Mouse (Mus musculus): ENCODE data around the gene Cpox. TPM values are rescaled to one million over a fixed set of nuclear protein-coding genes. Genes with fewer than 3 reads are reported as not detected.
A peak's percentile ranks its signal among the peaks of the same experiment; 100 is the strongest.
"Not testable (repeated sequence)": the region's sequence is repeated elsewhere in the genome, so short reads cannot be mapped to it uniquely, and the experiment has no call there.

Gene Cpox
- polyA plus RNA-seq, 1 experiment from 2014 or later = 42.3 TPM

- no peak overlapping the region for H3K27ac ChIP-seq (replicated peaks)
- H3K36me3 ChIP-seq (ENCODE audit: control insufficient read depth, insufficient read depth, low read length) = no peaks in the 10 kb centered on the region
- H3K4me3 ChIP-seq (ENCODE audit: low read depth, low read length) = no peak overlapping the region
- no peaks in the 10 kb centered on the region for H3K27me3 ChIP-seq (ENCODE audit: control insufficient read depth, insufficient read depth, low read length)
- H3K9me3 ChIP-seq (ENCODE audit: control insufficient read depth, low read length) = no peaks in the 10 kb centered on the region
- WGBS = 33% methylated on average over 5 of the region's 5 CpGs
- TF ChIP-seq EP300 (optimal IDR thresholded peaks at IDR 0.05) (no peak), CTCF (IDR thresholded peaks at IDR 0.05; ENCODE audit: low read depth) (peak; percentile 78)
- H3K4me2 ChIP-seq (replicated peaks; ENCODE audit: low read depth) = no peak overlapping the region
- DNase-seq (ENCODE audit: low spot score) (peak; percentile 5), ATAC-seq (ENCODE audit: low FRiP score, low TSS enrichment) (peak; percentile 67)
- H3K9ac ChIP-seq (ENCODE audit: low read length) = no peak overlapping the region
- no peaks in the 10 kb centered on the region for H3K4me1 ChIP-seq (replicated peaks; ENCODE audit: control insufficient read depth, insufficient read depth)
These were observed 7.1 kb upstream of the Cpox start for GRCm38 (mm10) chr16:58663021-58663420.

- DNase-seq (ENCODE audit: low spot score) (peak; percentile 6), ATAC-seq (ENCODE audit: low FRiP score, low TSS enrichment) (no peak)
- no peak overlapping the region for H3K4me2 ChIP-seq (replicated peaks; ENCODE audit: low read depth)
- WGBS = 82% methylated on average over 2 of the region's 2 CpGs
- no peaks in the 10 kb centered on the region for H3K4me1 ChIP-seq (replicated peaks; ENCODE audit: control insufficient read depth, insufficient read depth)
- H3K4me3 ChIP-seq (ENCODE audit: low read depth, low read length) = no peak overlapping the region
- no peaks in the 10 kb centered on the region for H3K36me3 ChIP-seq (ENCODE audit: control insufficient read depth, insufficient read depth, low read length)
- H3K9ac ChIP-seq (ENCODE audit: low read length) = no peak overlapping the region
- TF ChIP-seq EP300 (optimal IDR thresholded peaks at IDR 0.05) = no peak
- no peaks in the 10 kb centered on the region for H3K9me3 ChIP-seq (ENCODE audit: control insufficient read depth, low read length)
- no peaks in the 10 kb centered on the region for H3K27me3 ChIP-seq (ENCODE audit: control insufficient read depth, insufficient read depth, low read length)
- H3K27ac ChIP-seq (replicated peaks) = no peak overlapping the region
These were observed 6.3 kb upstream of the Cpox start for GRCm38 (mm10) chr16:58663816-58664215.

DNA sequence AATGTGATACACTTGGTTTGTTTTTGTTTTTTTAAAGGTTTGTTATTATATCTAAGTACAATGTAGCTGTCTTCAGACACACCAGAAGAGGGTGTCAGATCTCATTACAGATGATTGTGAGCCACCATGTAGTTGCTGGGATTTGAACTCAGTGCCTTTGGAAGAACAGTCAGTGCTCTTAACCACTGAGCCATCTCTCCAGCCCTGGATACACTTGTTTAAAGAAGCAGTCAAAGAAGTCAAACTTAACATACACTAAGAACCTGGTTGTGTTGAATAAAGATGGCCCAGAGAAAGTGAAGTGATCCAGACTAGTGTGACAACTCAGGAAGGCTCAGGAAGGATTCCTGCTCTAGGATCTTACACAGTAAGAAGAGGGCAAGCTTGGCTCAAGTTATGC lies 5.0 kb upstream of the Cpox start:
- not testable (repeated sequence) for H3K4me2 ChIP-seq (replicated peaks; ENCODE audit: low read depth); ATAC-seq (ENCODE audit: low FRiP score, low TSS enrichment)

DNA sequence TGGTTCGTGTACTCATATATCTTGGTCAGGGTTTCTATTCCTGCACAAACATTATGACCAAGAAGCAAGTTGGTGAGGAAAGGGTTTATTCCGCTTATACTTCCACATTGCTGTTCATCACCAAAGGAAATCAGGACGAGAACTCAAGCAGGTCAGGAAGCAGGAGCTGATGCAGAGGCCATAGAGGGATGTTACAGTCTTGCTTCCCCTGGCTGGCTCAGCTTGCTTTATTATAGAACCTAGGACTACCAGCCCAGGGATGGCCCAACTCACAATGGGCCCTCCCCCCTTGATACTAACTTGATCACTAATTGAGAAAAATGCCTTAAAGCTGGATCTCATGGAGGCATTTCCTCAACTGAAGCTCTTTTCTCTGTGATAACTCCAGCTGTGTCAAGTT lies 3.4 kb upstream of the Cpox start:
- H3K36me3 ChIP-seq (ENCODE audit: control insufficient read depth, insufficient read depth, low read length); H3K9me3 ChIP-seq (ENCODE audit: control insufficient read depth, low read length); H3K9ac ChIP-seq (ENCODE audit: low read length); H3K27ac ChIP-seq (replicated peaks); H3K27me3 ChIP-seq (ENCODE audit: control insufficient read depth, insufficient read depth, low read length); ATAC-seq (ENCODE audit: low FRiP score, low TSS enrichment); H3K4me2 ChIP-seq (replicated peaks; ENCODE audit: low read depth); H3K4me3 ChIP-seq (ENCODE audit: low read depth, low read length); H3K4me1 ChIP-seq (replicated peaks; ENCODE audit: control insufficient read depth, insufficient read depth): not testable (repeated sequence)
- DNase-seq (ENCODE audit: low spot score) = peak; percentile 5
- WGBS = 82% methylated on average over 3 of the region's 3 CpGs

More for the DNA sequence above, 5.0 kb upstream of the Cpox start:
- H3K27me3 ChIP-seq (ENCODE audit: control insufficient read depth, insufficient read depth, low read length); H3K9me3 ChIP-seq (ENCODE audit: control insufficient read depth, low read length); H3K4me1 ChIP-seq (replicated peaks; ENCODE audit: control insufficient read depth, insufficient read depth); H3K27ac ChIP-seq (replicated peaks); H3K4me3 ChIP-seq (ENCODE audit: low read depth, low read length); H3K36me3 ChIP-seq (ENCODE audit: control insufficient read depth, insufficient read depth, low read length); DNase-seq (ENCODE audit: low spot score); H3K9ac ChIP-seq (ENCODE audit: low read length): not testable (repeated sequence)

- Histone ChIP-seq H3K4me3 (ENCODE audit: low read depth, low read length) (no peak overlapping the region), H3K9me3 (ENCODE audit: control insufficient read depth, low read length) (no peaks in the 10 kb centered on the region), H3K4me1 (replicated peaks; ENCODE audit: control insufficient read depth, insufficient read depth) (no peaks in the 10 kb centered on the region), H3K27ac (replicated peaks) (no peak overlapping the region), H3K27me3 (ENCODE audit: control insufficient read depth, insufficient read depth, low read length) (no peaks in the 10 kb centered on the region), H3K36me3 (ENCODE audit: control insufficient read depth, insufficient read depth, low read length) (no peaks in the 10 kb centered on the region), H3K9ac (ENCODE audit: low read length) (no peak overlapping the region), H3K4me2 (replicated peaks; ENCODE audit: low read depth) (no peak overlapping the region)
- ATAC-seq (ENCODE audit: low FRiP score, low TSS enrichment) (no peak), DNase-seq (ENCODE audit: low spot score) (peak; percentile 11)
- WGBS = 77% methylated on average over 3 of the region's 3 CpGs
- TF ChIP-seq EP300 (optimal IDR thresholded peaks at IDR 0.05) = no peak
- no peak for TF ChIP-seq CTCF (IDR thresholded peaks at IDR 0.05; ENCODE audit: low read depth)
These were observed 1.5 kb upstream of the Cpox start for GRCm38 (mm10) chr16:58668586-58668985.

DNA sequence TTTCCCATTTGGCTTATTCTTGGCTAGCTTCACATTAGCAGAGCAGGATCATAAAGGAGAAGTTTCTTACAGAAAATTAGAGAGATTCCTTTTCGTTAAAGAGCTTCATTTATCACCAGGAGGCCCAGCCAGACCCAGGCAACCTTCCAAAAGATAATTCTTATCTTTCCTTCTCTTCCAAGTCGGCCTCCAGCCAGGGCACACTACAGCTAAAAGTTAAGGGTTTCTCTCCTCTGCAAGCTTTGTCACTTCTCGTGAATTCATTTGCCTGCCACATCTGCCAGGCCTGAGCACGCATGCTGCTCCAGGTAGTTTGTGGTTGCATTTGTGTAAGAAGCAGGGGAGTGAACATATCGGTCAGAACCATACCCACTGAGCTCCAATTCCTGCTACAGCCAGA lies 828 bp upstream of the Cpox start:
- ATAC-seq (ENCODE audit: low FRiP score, low TSS enrichment) (no peak), DNase-seq (ENCODE audit: low spot score) (peak; percentile 25)
- no peaks in the 10 kb centered on the region; the same call in 1 of the 2 replicates for H3K36me3 ChIP-seq (ENCODE audit: control insufficient read depth, insufficient read depth, low read length)
- peak overlapping the region; percentile 84; the same call in 1 of the 2 replicates for H3K27ac ChIP-seq (replicated peaks)
- no peaks in the 10 kb centered on the region for H3K27me3 ChIP-seq (ENCODE audit: control insufficient read depth, insufficient read depth, low read length)
- peak overlapping the region; percentile 87 for H3K4me2 ChIP-seq (replicated peaks; ENCODE audit: low read depth)
- 32% methylated on average over 5 of the region's 5 CpGs for WGBS
- peak overlapping the region; percentile 98; the same call in 1 of the 2 replicates for H3K4me3 ChIP-seq (ENCODE audit: low read depth, low read length)
- no peaks in the 10 kb centered on the region for H3K4me1 ChIP-seq (replicated peaks; ENCODE audit: control insufficient read depth, insufficient read depth)
- TF ChIP-seq CTCF (IDR thresholded peaks at IDR 0.05; ENCODE audit: low read depth) (no peak), EP300 (optimal IDR thresholded peaks at IDR 0.05) (no peak)
- H3K9me3 ChIP-seq (ENCODE audit: control insufficient read depth, low read length) = no peaks in the 10 kb centered on the region
- no peak overlapping the region for H3K9ac ChIP-seq (ENCODE audit: low read length)

All from stomach, postnatal 0 days (tissue).